20 mouse cellular contexts compared by ENCODE assay signal in the genomic region with DNA sequence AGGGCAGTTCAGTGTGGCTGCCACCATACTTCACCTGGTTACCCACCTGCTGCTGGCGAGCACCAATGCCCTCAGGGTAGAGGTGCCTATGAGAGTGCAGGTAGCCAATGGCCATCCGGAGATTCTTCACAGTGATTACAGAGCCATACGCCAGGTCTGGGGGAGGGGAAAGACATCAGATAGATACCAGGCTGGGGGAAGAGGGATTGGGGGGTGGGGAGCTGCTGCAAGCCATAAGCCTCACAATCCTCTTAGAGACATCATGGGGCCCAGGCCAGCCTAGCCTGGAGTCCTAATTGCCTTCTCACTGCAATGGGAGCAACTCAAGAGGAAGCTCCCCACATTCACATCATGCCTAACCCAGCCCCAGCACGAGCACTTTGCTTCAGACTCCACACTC. TPM values are rescaled to one million over a fixed set of nuclear protein-coding genes. Genes with fewer than 3 reads are reported as not detected.
A peak's percentile ranks its signal among the peaks of the same experiment; 100 is the strongest.
DNase-seq lines count a peak whose midpoint lies in the region; ATAC-seq lines count a peak whose summit lies in the region.
"Had no signal": no experiment of that assay in that cellular context is flagged by ENCODE, and none has a peak within 500 bp of the region (broad histone marks: within the 10 kb centered on the region; RNA-seq: fewer than 3 reads in every experiment).

No protein-coding gene starts in this region.

- no peaks in the 10 kb centered on the region for H3K4me1 ChIP-seq in hindbrain, embryonic 16.5 days (ENCODE audit: control insufficient read depth, insufficient read depth, low read depth, low read length)
- H3K4me1 ChIP-seq: embryonic facial prominence, embryonic 10.5 days; embryonic facial prominence, embryonic 12.5 days; forebrain, embryonic 15.5 days had no signal

- peaks cover 22% of the 10 kb centered on the region for H3K36me3 ChIP-seq in hindbrain, embryonic 16.5 days (ENCODE audit: control insufficient read depth, insufficient read depth, low read length)

- H3K9ac ChIP-seq in hindbrain, embryonic 16.5 days (ENCODE audit: low read depth, low read length), result no peak overlapping the region
- H3K9ac ChIP-seq: embryonic facial prominence, embryonic 12.5 days; forebrain, embryonic 13.5 days; forebrain, embryonic 15.5 days; forebrain, postnatal 0 days had no signal

- DNase-seq in retina, adult 2 months (ENCODE audit: low read depth, low spot score), result peak; percentile 75
- DNase-seq in retina, embryonic 14.5 days (ENCODE audit: low spot score), result peak; percentile 21
- DNase-seq in retina, postnatal 7 days (ENCODE audit: low read depth, low spot score), result peak; percentile 82
- DNase-seq in kidney, adult 11 months, result no peak
- DNase-seq: adrenal gland, adult 2 months; adrenal gland, postnatal 10 days; adrenal gland, postnatal 25 days; cerebellum, adult 11 months; cerebellum, adult 18-20 months; cerebellum, adult 8-10 months; cerebellum, adult 9-11 months; cerebellum, postnatal 14 days; cerebellum, postnatal 36 days; embryo, embryonic 11 days; forebrain, postnatal 0 days had no signal

- no peaks in the 10 kb centered on the region for H3K9me3 ChIP-seq in hindbrain, embryonic 16.5 days (ENCODE audit: control insufficient read depth, low read length)
- H3K9me3 ChIP-seq: embryonic facial prominence, embryonic 10.5 days; embryonic facial prominence, embryonic 12.5 days; forebrain, embryonic 13.5 days; forebrain, embryonic 15.5 days had no signal

- no peak overlapping the region for H3K4me3 ChIP-seq in hindbrain, embryonic 16.5 days (ENCODE audit: low read length)
- H3K4me3 ChIP-seq: embryonic facial prominence, embryonic 10.5 days; embryonic facial prominence, embryonic 12.5 days; forebrain, embryonic 13.5 days; forebrain, embryonic 15.5 days had no signal

- WGBS in hindbrain, embryonic 16.5 days, result 78% methylated on average over 4 of the region's 4 CpGs

- H3K27me3 ChIP-seq in hindbrain, embryonic 16.5 days (replicated peaks; ENCODE audit: control insufficient read depth, insufficient read depth, low read length), result no peaks in the 10 kb centered on the region
- H3K27me3 ChIP-seq: embryonic facial prominence, embryonic 12.5 days; forebrain, embryonic 13.5 days; forebrain, embryonic 15.5 days had no signal

- no peak for ATAC-seq in hindbrain, embryonic 16.5 days
- ATAC-seq: forebrain, embryonic 13.5 days; forebrain, embryonic 15.5 days; forebrain, postnatal 0 days had no signal

- no peak overlapping the region for H3K4me2 ChIP-seq in hindbrain, embryonic 16.5 days (ENCODE audit: low read length)
- H3K4me2 ChIP-seq: embryonic facial prominence, embryonic 12.5 days; forebrain, embryonic 13.5 days; forebrain, embryonic 15.5 days had no signal

- H3K27ac ChIP-seq in hindbrain, embryonic 16.5 days (ENCODE audit: low read depth, low read length), result no peak overlapping the region
- H3K27ac ChIP-seq: embryonic facial prominence, embryonic 10.5 days; embryonic facial prominence, embryonic 12.5 days; forebrain, embryonic 13.5 days; forebrain, embryonic 15.5 days had no signal

RNA-seq across cellular contexts. Expression of gene Gstz1, which starts 19.7 kb away (rescaled TPM):
- 26.3 and 33.8 TPM in 2 replicates for polyA plus RNA-seq in hindbrain, embryonic 16.5 days (2015; fragmentation: Nextera tagmentation; extraction: Ambion mirVana)

RNA-seq across cellular contexts. Expression of gene Pomt2, which starts 20.5 kb away (rescaled TPM):
- polyA plus RNA-seq in hindbrain, embryonic 16.5 days (2015; fragmentation: Nextera tagmentation; extraction: Ambion mirVana), result 15.2 and 16.3 TPM in 2 replicates

RNA-seq across cellular contexts. Expression of gene Ngb, which starts 24.9 kb away (rescaled TPM):
- 6.5 and 7.3 TPM in 2 replicates for polyA plus RNA-seq in hindbrain, embryonic 16.5 days (2015; fragmentation: Nextera tagmentation; extraction: Ambion mirVana)
